Mouse (Mus musculus): Measurements from ENCODE around the gene Kdm5a.

GRCm38 (mm10) chr6:120438161-120438560, 74.2 kb downstream of the Kdm5a start:
- TF ChIP-seq CTCF (IDR thresholded peaks at IDR 0.05; ENCODE audit: control insufficient read depth, insufficient read depth, insufficient read length), result no peak
- TF ChIP-seq FOSL1 (IDR thresholded peaks at IDR 0.05; ENCODE audit: insufficient read depth, low read length, poor library complexity, severe bottlenecking), result no peak
- TF ChIP-seq MAX (IDR thresholded peaks at IDR 0.05), result no peak
- TF ChIP-seq USF1 (IDR thresholded peaks at IDR 0.05; ENCODE audit: low read depth), result no peak
